Mouse (Mus musculus) neural tube, embryonic 13.5 days (tissue): ENCODE measurements around the gene Bicral. TPM values are rescaled to one million over a fixed set of nuclear protein-coding genes. Genes with fewer than 3 reads are reported as not detected.
A peak's percentile ranks its signal among the peaks of the same experiment; 100 is the strongest.
"Not testable (repeated sequence)": the region's sequence is repeated elsewhere in the genome, so short reads cannot be mapped to it uniquely, and the experiment has no call there.

ENCODE experiments used
- ATAC-seq: fragments of 200-750 bp; cut with Nextera tagmentation; 2 replicates; pipeline ENCODE4 v1.8.0; 2017; ENCODE audit warnings: low read depth, mild to moderate bottlenecking, moderate TSS enrichment, moderate library complexity
- H3K27ac ChIP-seq: fragments of 300-500 bp; sonication (generic); replicated peaks from 2 replicates; pipeline ENCODE4 v1.5.1; 2015; ENCODE audit warnings: moderate library complexity, mild to moderate bottlenecking, inconsistent platforms
- H3K27me3 ChIP-seq: fragments of 300-500 bp; sonication (generic); 2 replicates; pipeline ENCODE4 v1.6.1; 2015; ENCODE audit warnings: mild to moderate bottlenecking, inconsistent platforms
- H3K36me3 ChIP-seq: fragments of 300-500 bp; sonication (generic); 2 replicates; pipeline ENCODE4 v1.6.1; 2015; ENCODE audit warnings: mild to moderate bottlenecking, inconsistent platforms
- H3K4me1 ChIP-seq: fragments of 300-500 bp; sonication (generic); replicated peaks from 2 replicates; pipeline ENCODE4 v1.6.1; 2015; ENCODE audit warnings: inconsistent platforms
- H3K4me2 ChIP-seq: fragments of 300-500 bp; sonication (generic); 2 replicates; pipeline ENCODE4 v1.6.1; 2015; ENCODE audit warnings: inconsistent platforms, mild to moderate bottlenecking, moderate library complexity
- H3K4me3 ChIP-seq: fragments of 300-500 bp; sonication (generic); 2 replicates; pipeline ENCODE4 v1.5.1; 2015; ENCODE audit warnings: mild to moderate bottlenecking, inconsistent platforms
- H3K9ac ChIP-seq: fragments of 300-500 bp; sonication (generic); 2 replicates; pipeline ENCODE4 v1.6.1; 2015; ENCODE audit warnings: moderate library complexity, mild to moderate bottlenecking, inconsistent platforms
- H3K9me3 ChIP-seq: fragments of 300-500 bp; sonication (generic); 2 replicates; pipeline ENCODE4 v1.6.1; 2016; ENCODE audit warnings: inconsistent platforms
- WGBS: fragments of 180-500 bp; shearing (Covaris S2); methylation state at CpG from one replicate; pipeline ENCODE4 v1.1.7; 2015; 5-methylcytosine and 5-hydroxymethylcytosine counted together
- polyA plus RNA-seq: library from polyadenylated mRNA; unstranded; fragments of >200 nt; fragmentation: Nextera tagmentation; extraction: Ambion mirVana; gene quantifications from 2 replicates; pipeline ENCODE4 v1.2.1, GENCODE M21; 2015

The Bicral gene
- polyA plus RNA-seq, 1 experiment from 2014 or later: 6.5 TPM

DNA sequence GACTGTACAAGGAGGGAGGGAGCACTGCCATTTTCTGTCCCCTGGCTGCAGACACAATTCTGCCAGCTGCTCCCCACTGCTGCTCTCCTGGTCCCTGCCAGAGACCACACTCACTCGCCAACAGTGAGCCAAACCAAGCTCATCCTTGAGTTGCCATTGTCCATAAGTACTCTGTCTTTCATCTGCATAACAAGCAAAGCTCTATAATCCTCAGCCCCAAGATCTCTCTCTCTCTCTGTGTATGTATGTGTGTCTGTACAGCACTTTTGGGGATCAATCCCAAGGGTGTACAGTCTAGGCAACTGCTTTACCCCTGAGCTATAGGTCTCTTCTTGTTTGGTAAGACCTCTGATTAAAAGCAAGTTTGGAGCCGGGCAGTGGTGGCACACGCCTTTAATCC is 47.6 kb downstream of the Bicral start:
- no peak overlapping the region for H3K4me3 ChIP-seq
- no peaks in the 10 kb centered on the region for H3K9me3 ChIP-seq
- H3K4me1 ChIP-seq: 0 out of 2 replicates have a peak, but pooled peaks cover 3% of the 10 kb centered on the region
- H3K36me3 ChIP-seq: peaks cover 86% of the 10 kb centered on the region
- no peak overlapping the region for H3K27ac ChIP-seq
- H3K9ac ChIP-seq: no peak overlapping the region
- WGBS: 90% methylated on average over 3 of the region's 3 CpGs
- no peak for ATAC-seq
- H3K4me2 ChIP-seq: no peak overlapping the region
- H3K27me3 ChIP-seq: no peaks in the 10 kb centered on the region

DNA sequence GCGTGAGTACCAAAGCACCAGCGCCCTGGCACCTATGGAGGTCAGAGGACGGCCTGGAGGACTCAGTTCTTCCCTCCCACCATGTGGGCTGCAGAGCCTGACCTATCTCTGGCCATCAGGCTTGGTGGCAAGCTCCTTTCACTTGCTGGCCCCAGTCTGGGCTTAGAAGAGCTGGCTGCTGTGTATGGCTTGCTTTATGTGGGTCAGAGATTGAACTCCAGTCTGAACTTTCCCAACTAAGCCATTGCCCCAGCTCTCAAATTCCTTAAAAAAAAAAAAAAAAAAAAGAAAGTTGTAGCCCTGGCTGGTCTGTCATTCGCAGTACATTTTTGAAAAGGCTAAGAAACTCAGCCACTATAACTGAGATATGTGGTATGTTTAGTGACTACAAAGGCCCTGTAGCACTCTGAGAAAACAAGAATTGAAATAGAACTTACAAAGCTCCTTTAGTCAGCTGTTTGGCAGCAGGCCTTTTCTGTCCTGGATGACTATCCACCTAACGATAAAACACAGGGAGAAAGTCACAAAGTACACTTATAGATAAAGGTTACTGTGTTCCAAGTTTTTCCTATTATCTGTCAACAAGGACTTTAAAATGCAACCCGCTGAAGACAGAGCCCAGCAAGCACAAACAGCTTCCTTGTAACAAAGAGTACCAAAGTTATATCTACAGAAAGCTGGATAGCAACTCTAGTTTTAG is 49.0 kb downstream of the Bicral start:
- Histone ChIP-seq H3K36me3 (peaks cover 93% of the 10 kb centered on the region), H3K4me2 (no peak overlapping the region), H3K4me1 (0 out of 2 replicates have a peak, but pooled peaks cover 3% of the 10 kb centered on the region), H3K9me3 (no peaks in the 10 kb centered on the region), H3K9ac (no peak overlapping the region), H3K27ac (no peak overlapping the region), H3K27me3 (no peaks in the 10 kb centered on the region), H3K4me3 (no peak overlapping the region)
- no peak for ATAC-seq
- WGBS: 91% methylated on average over 6 of the region's 6 CpGs

GRCm38 (mm10) chr17:46808376-46808775 is 49.9 kb downstream of the Bicral start:
- no peak overlapping the region for H3K27ac ChIP-seq
- no peak overlapping the region for H3K9ac ChIP-seq
- H3K9me3 ChIP-seq: no peaks in the 10 kb centered on the region
- 0 out of 2 replicates have a peak, but pooled peaks cover 3% of the 10 kb centered on the region for H3K4me1 ChIP-seq
- H3K36me3 ChIP-seq: peaks cover 88% of the 10 kb centered on the region
- no peak overlapping the region for H3K4me2 ChIP-seq
- no peaks in the 10 kb centered on the region for H3K27me3 ChIP-seq
- WGBS: 89% methylated on average over 10 of the region's 10 CpGs
- no peak for ATAC-seq
- H3K4me3 ChIP-seq: no peak overlapping the region

GRCm38 (mm10) chr17:46801761-46802160 is 56.5 kb downstream of the Bicral start:
- Histone ChIP-seq H3K36me3 (peaks cover 70% of the 10 kb centered on the region), H3K9me3 (no peaks in the 10 kb centered on the region), H3K27me3 (no peaks in the 10 kb centered on the region), H3K9ac (no peak overlapping the region), H3K4me2 (no peak overlapping the region), H3K27ac (no peak overlapping the region), H3K4me3 (no peak overlapping the region), H3K4me1 (0 out of 2 replicates have a peak, but pooled peaks cover 5% of the 10 kb centered on the region)
- WGBS: 91% methylated on average over 6 of the region's 6 CpGs
- no peak for ATAC-seq

DNA sequence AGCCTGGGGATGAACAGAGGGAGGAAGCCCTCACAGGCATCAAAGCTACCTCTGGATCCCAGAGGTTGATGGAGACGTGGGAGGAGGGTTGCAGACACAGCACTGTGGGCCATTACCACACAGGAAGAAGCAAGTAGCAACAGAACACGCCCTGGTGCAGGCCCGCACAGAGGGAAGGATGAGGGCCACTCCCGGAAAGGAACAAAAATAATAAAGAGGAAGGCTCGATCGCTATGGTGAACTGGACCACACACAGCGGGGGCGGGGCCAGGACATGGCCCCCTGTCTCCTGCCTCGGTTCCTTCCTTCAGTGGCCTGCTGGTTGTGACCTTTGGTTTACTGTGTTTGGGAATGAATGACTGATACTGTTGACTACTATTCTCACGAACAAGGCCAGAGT is 58.6 kb downstream of the Bicral start:
- Histone ChIP-seq H3K36me3 (peaks cover 49% of the 10 kb centered on the region), H3K4me2 (no peak overlapping the region), H3K4me3 (no peak overlapping the region), H3K27me3 (no peaks in the 10 kb centered on the region), H3K27ac (no peak overlapping the region), H3K9ac (no peak overlapping the region), H3K4me1 (0 out of 2 replicates have a peak, but pooled peaks cover 5% of the 10 kb centered on the region), H3K9me3 (no peaks in the 10 kb centered on the region)
- 82% methylated on average over 10 of the region's 10 CpGs for WGBS
- no peak for ATAC-seq

GRCm38 (mm10) chr17:46797386-46797785 is 60.9 kb downstream of the Bicral start:
- no peak overlapping the region for H3K4me2 ChIP-seq
- WGBS: 66% methylated on average over 8 of the region's 8 CpGs

DNA sequence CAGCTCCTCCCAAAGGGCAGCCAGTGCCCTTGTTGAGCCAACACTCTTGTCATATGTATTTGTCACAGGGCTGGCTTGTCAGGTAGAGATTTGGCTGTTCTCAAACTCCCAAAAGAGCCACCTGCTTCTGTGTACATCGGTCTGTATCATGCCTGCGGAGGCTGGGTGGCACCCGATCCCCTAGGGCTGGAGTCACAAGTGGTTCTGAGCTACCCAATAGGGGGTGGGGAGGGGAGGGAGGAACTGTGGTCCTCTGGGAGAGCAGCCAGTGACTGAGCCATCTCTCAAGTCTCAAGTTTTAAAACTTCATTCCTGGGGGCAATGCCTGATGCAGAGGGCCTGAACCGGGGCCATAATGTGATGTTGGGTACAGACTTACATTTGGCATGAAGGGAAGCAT is 61.5 kb downstream of the Bicral start:
- H3K27me3 ChIP-seq: no peaks in the 10 kb centered on the region
- 94% methylated on average over 4 of the region's 4 CpGs for WGBS
- no peak overlapping the region for H3K4me2 ChIP-seq
- H3K36me3 ChIP-seq: peaks cover 33% of the 10 kb centered on the region
- no peaks in the 10 kb centered on the region for H3K9me3 ChIP-seq
- 0 out of 2 replicates have a peak, but pooled peaks cover 5% of the 10 kb centered on the region for H3K4me1 ChIP-seq
- H3K4me3 ChIP-seq: no peak overlapping the region
- no peak overlapping the region for H3K27ac ChIP-seq
- no peak for ATAC-seq
- H3K9ac ChIP-seq: no peak overlapping the region

More at GRCm38 (mm10) chr17:46797386-46797785, 60.9 kb downstream of the Bicral start:
- no peaks in the 10 kb centered on the region for H3K27me3 ChIP-seq
- no peak for ATAC-seq
- no peak overlapping the region for H3K9ac ChIP-seq
- H3K36me3 ChIP-seq: peaks cover 40% of the 10 kb centered on the region
- 0 out of 2 replicates have a peak, but pooled peaks cover 5% of the 10 kb centered on the region for H3K4me1 ChIP-seq
- no peak overlapping the region for H3K27ac ChIP-seq
- no peaks in the 10 kb centered on the region for H3K9me3 ChIP-seq
- H3K4me3 ChIP-seq: no peak overlapping the region

DNA sequence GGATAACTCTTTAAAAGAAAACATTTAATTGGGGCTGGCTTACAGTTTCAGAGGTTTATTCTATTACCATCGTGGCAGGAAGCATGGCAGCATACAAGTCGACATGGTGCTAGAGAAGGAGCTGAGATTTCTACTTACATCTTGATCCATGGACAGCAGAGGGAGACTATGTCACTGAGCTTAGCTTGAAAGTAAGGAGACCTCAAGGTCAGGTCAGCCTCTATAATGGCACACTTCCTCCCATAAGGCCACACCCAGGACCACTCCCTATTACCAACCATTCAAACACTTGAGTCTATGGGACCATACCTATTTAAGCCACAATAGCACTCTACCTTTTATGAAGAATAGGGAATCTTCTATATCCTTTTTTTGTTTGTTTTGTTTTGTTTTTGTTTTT is 65.3 kb downstream of the Bicral start:
- Histone ChIP-seq H3K27me3 (no peaks in the 10 kb centered on the region), H3K4me3 (no peak overlapping the region), H3K27ac (no peak overlapping the region), H3K36me3 (no peaks in the 10 kb centered on the region), H3K9me3 (no peaks in the 10 kb centered on the region), H3K4me1 (0 out of 2 replicates have a peak, but pooled peaks cover 5% of the 10 kb centered on the region), H3K4me2 (no peak overlapping the region), H3K9ac (no peak overlapping the region)
- WGBS: 79% methylated on average over 2 of the region's 2 CpGs
- ATAC-seq: no peak

- H3K4me2 ChIP-seq, ATAC-seq, H3K27ac ChIP-seq, H3K27me3 ChIP-seq, H3K4me3 ChIP-seq, H3K4me1 ChIP-seq, H3K9ac ChIP-seq, H3K9me3 ChIP-seq, H3K36me3 ChIP-seq: not testable (repeated sequence)
- WGBS: 52% methylated on average over 2 of the region's 2 CpGs
These were observed 70.3 kb downstream of the Bicral start for GRCm38 (mm10) chr17:46787974-46788373.

DNA sequence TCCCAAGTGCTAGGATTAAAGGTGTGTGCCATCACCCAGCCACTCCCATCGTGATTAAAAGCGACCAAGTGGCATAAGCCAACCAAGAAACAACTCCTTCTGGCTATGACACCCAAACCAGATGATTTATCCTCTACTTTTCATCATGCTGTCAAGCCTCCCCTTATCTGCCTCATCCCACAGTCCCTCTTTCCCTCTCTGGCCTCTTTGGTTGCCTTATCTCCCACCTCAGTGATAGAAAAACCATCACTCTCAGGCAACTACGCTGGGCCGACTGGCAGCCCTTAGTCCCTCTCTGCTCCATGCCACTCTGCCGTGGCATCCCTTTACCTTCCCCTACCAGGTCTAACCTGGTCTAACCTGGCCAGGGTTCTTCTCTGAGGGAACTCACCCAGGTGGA is 71.3 kb downstream of the Bicral start:
- WGBS: 94% methylated on average over 5 of the region's 5 CpGs
- no peak overlapping the region for H3K4me2 ChIP-seq
- H3K27me3 ChIP-seq: no peaks in the 10 kb centered on the region
- ATAC-seq: no peak
- no peak overlapping the region for H3K9ac ChIP-seq
- no peak overlapping the region for H3K27ac ChIP-seq
- no peaks in the 10 kb centered on the region for H3K4me1 ChIP-seq
- H3K4me3 ChIP-seq: no peak overlapping the region
- no peaks in the 10 kb centered on the region for H3K9me3 ChIP-seq
- H3K36me3 ChIP-seq: no peaks in the 10 kb centered on the region

GRCm38 (mm10) chr17:46783222-46783565 is 75.1 kb downstream of the Bicral start:
- Histone ChIP-seq H3K27ac (no peak overlapping the region), H3K9ac (no peak overlapping the region)
- 85% methylated on average over 2 of the region's 2 CpGs for WGBS

GRCm38 (mm10) chr17:46782341-46783221 is 75.7 kb downstream of the Bicral start, which contains the start of gene Rpl7l1:
Gene Rpl7l1 (minus strand): TSS chr17:46782672.
- Histone ChIP-seq H3K9me3 (no peaks in the 10 kb centered on the region), H3K27me3 (no peaks in the 10 kb centered on the region), H3K4me3 (peak within 1 kb of the TSS; percentile 72), H3K9ac (peak within 1 kb of the TSS; percentile 85), H3K4me2 (peak within 1 kb of the TSS; percentile 79), H3K27ac (peak within 1 kb of the TSS; percentile 92), H3K36me3 (peaks cover 32% of the 10 kb centered on the region), H3K4me1 (peaks cover 17% of the 10 kb centered on the region)
- 1% methylated on average over 44 of the region's 44 CpGs for WGBS
- ATAC-seq: peak; percentile 97

More at GRCm38 (mm10) chr17:46783222-46783565, 75.1 kb downstream of the Bicral start:
- H3K36me3 ChIP-seq: peaks cover 26% of the 10 kb centered on the region
- peaks cover 17% of the 10 kb centered on the region for H3K4me1 ChIP-seq
- H3K9me3 ChIP-seq: no peaks in the 10 kb centered on the region
- H3K4me3 ChIP-seq: peak overlapping the region; percentile 72
- peak overlapping the region; percentile 79 for H3K4me2 ChIP-seq
- no peak for ATAC-seq
- H3K27me3 ChIP-seq: no peaks in the 10 kb centered on the region
